Mouse (Mus musculus) midbrain, embryonic 15.5 days (tissue): Measurements from ENCODE around the gene Cds1. TPM values are rescaled to one million over a fixed set of nuclear protein-coding genes. Genes with fewer than 3 reads are reported as not detected.
A peak's percentile ranks its signal among the peaks of the same experiment; 100 is the strongest.

Source experiments
- ATAC-seq: fragments of 200-750 bp; cut with Nextera tagmentation; replicated peaks from 2 replicates; pipeline ENCODE4 v1.8.0; 2017; ENCODE audit warnings: moderate TSS enrichment
- H3K27ac ChIP-seq: fragments of 300-500 bp; sonication (generic); 2 replicates; pipeline ENCODE4 v1.5.1; 2015; ENCODE audit warnings: mild to moderate bottlenecking, inconsistent platforms
- H3K27me3 ChIP-seq: fragments of 300-500 bp; sonication (generic); replicated peaks from 2 replicates; pipeline ENCODE4 v1.6.1; 2015; ENCODE audit warnings: inconsistent platforms
- H3K36me3 ChIP-seq: fragments of 300-500 bp; sonication (generic); replicated peaks from 2 replicates; pipeline ENCODE4 v1.6.1; 2015; ENCODE audit warnings: inconsistent platforms
- H3K4me1 ChIP-seq: fragments of 300-500 bp; sonication (generic); 2 replicates; pipeline ENCODE4 v1.6.1; 2015; ENCODE audit warnings: inconsistent platforms
- H3K4me2 ChIP-seq: fragments of 300-500 bp; sonication (generic); 2 replicates; pipeline ENCODE4 v1.6.1; 2015; ENCODE audit warnings: inconsistent platforms, mild to moderate bottlenecking, moderate library complexity
- H3K4me3 ChIP-seq: fragments of 300-500 bp; sonication (generic); 2 replicates; pipeline ENCODE4 v1.5.1; 2015; ENCODE audit warnings: mild to moderate bottlenecking, inconsistent platforms
- H3K9ac ChIP-seq: fragments of 300-500 bp; sonication (generic); 2 replicates; pipeline ENCODE4 v1.6.1; 2015; ENCODE audit warnings: mild to moderate bottlenecking, inconsistent platforms
- H3K9me3 ChIP-seq: fragments of 300-500 bp; sonication (generic); 2 replicates; pipeline ENCODE4 v1.6.1; 2016; ENCODE audit warnings: inconsistent platforms
- WGBS: fragments of 180-500 bp; shearing (Covaris S2); methylation state at CpG from one replicate; pipeline ENCODE4 v1.1.7; 2015; ENCODE audit warnings: mixed read lengths; 5-methylcytosine and 5-hydroxymethylcytosine counted together
- polyA plus RNA-seq: library from polyadenylated mRNA; unstranded; fragments of >200 nt; fragmentation: Nextera tagmentation; extraction: Ambion mirVana; gene quantifications from 2 replicates; pipeline ENCODE4 v1.2.1, GENCODE M21; 2015

Gene Cds1
- 5.9 and 7.2 TPM in 2 replicates for polyA plus RNA-seq

DNA sequence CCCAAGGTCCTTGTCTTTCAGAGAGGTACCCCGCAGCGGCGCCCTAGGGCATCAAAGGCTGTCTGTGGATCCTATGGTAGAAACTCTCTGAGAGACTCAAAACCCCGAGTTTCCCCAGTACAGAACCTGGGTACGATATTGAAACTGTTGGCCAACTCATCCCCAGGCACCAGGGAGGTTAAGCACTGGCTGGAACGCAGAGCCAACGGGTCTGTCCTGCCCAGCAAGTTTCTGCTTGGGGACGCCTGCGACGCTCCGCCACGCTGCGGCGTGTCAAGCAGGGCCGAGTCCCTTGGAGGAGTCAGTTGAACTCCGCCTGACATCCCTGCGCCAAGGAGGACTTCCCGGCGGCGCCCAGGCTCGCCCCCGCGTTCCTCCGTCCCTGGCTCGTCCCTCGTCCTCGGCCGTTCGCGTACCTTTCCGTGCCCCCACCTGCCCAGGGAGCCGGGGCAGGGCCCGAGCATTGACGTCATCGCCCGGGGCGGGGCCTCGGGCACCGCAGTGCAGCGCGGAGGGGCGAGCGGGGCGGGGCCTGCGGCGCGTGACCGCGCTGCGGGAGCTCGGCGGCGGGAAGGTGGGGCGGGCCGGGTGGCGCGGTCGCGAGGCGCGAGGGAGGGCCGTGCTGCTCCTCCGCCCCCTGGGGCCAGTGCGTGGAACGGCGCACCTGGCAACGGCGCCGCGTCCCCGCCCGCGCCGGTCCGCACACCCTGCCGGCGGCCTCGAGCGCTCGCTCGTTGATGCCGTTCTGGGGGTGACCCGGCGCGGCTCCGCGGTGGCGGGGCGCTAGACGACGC is at the start of gene Cds1:
Cds1 (plus strand) TSS at position 577 of the 794 bp plus-strand sequence.
- under 1% methylated on average over 91 of the region's 91 CpGs for WGBS
- Histone ChIP-seq H3K36me3 (no peaks in the 10 kb centered on the region), H3K9me3 (no peaks in the 10 kb centered on the region), H3K9ac (peak within 1 kb of the TSS; percentile 60), H3K4me2 (peak within 1 kb of the TSS; percentile 96), H3K4me1 (peaks cover 13% of the 10 kb centered on the region; the same call in 1 of the 2 replicates), H3K4me3 (peak within 1 kb of the TSS; percentile 70), H3K27me3 (peaks cover 50% of the 10 kb centered on the region), H3K27ac (no peak within 1 kb of the TSS)
- ATAC-seq = peak; percentile 90

DNA sequence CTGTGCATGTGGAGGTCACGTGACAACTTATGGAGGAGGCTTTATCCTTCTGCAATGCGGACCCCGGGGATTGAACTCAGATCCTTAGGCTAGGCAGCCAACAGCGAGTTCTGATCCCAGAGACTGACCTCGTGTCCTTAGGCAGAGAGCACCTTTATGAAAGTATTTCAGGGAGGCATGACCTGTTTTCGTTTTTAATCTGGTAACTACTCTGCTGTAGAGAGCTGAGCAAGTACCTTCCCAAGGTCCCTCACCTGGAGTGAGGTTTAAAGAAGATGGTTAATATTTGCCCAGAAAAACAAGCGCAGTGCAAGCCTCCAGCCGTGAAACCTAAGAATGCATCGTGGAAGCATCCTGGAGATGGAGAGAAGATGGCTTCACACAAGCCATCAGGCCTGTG is 40.7 kb upstream of the Cds1 start:
- H3K27ac ChIP-seq = no peak overlapping the region
- 91% methylated on average over 9 of the region's 9 CpGs for WGBS
- no peaks in the 10 kb centered on the region for H3K4me1 ChIP-seq
- H3K9me3 ChIP-seq = no peaks in the 10 kb centered on the region
- ATAC-seq = no peak
- no peaks in the 10 kb centered on the region for H3K36me3 ChIP-seq
- H3K27me3 ChIP-seq = no peaks in the 10 kb centered on the region
- H3K4me3 ChIP-seq = no peak overlapping the region
- H3K4me2 ChIP-seq = no peak overlapping the region
- H3K9ac ChIP-seq = no peak overlapping the region

DNA sequence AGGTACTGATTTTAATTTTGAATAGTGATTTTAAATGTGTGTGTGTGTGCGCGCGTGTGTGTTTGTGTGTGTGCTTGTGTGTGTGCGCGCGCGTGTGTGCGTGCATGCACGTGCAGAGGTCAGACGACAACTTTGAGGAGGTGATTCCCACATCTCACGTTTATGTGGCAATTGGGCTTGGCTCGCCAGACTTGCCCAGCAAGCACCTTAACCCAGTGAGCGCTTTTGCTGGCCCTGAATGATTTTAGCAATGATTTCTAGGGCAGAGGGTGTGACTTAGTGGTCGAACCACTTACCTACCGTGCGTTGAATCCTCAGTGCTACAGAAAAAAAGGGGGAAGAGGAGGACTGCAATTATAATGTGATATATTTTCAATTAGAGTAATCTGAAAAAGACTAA is 40.2 kb upstream of the Cds1 start:
- no peaks in the 10 kb centered on the region for H3K36me3 ChIP-seq
- no peak overlapping the region for H3K27ac ChIP-seq
- no peaks in the 10 kb centered on the region for H3K27me3 ChIP-seq
- no peak for ATAC-seq
- no peak overlapping the region for H3K9ac ChIP-seq
- 94% methylated on average over 16 of the region's 16 CpGs for WGBS
- H3K4me3 ChIP-seq = no peak overlapping the region
- H3K9me3 ChIP-seq = no peaks in the 10 kb centered on the region
- H3K4me1 ChIP-seq = no peaks in the 10 kb centered on the region
- no peak overlapping the region for H3K4me2 ChIP-seq

DNA sequence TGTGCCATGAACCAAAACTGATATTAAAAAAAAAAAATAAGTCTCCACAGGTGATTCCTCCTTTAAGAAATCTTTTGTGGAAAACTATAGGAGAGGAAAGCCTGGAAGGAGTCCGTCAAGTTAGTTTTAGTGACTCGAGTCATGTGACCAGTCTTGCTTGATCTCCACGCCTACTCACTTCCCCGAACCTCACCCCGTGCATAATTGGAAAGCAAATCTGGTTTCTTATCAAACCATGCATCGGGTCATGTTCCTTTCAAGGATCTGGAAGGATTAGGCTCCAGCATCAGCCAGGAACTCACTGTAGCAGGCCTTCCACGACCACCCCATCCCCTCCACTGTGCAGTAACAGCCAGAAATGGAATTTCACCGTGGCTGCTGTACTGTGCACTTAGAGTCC is 39.2 kb upstream of the Cds1 start:
- H3K36me3 ChIP-seq = no peaks in the 10 kb centered on the region
- H3K27ac ChIP-seq = no peak overlapping the region
- H3K4me2 ChIP-seq = no peak overlapping the region
- H3K9ac ChIP-seq = no peak overlapping the region
- H3K27me3 ChIP-seq = no peaks in the 10 kb centered on the region
- H3K4me1 ChIP-seq = no peaks in the 10 kb centered on the region
- WGBS = 79% methylated on average over 8 of the region's 8 CpGs
- H3K9me3 ChIP-seq = no peaks in the 10 kb centered on the region
- H3K4me3 ChIP-seq = no peak overlapping the region
- ATAC-seq = no peak

DNA sequence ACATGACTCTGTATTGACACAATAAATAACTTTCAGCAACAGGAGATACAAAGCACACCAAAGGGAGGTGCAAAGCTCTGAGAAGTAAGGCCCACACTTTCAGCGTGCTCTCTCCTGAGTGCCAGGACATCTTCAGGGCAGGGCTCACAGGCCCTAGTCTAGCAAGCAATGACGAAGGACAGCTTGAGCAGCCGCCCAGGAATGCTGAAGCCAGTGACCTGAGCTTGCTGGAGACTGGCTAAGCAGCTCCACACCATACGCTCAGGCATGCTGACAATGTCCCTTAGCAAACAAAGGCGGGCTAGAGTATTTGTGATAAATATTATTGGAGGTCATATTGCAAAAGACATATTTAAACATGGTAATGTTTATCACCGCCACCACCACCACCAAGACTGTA is 38.6 kb upstream of the Cds1 start:
- H3K9ac ChIP-seq = no peak overlapping the region
- no peak overlapping the region for H3K4me2 ChIP-seq
- no peaks in the 10 kb centered on the region for H3K27me3 ChIP-seq
- WGBS = 87% methylated on average over 6 of the region's 6 CpGs
- no peak overlapping the region for H3K4me3 ChIP-seq
- no peak for ATAC-seq
- H3K27ac ChIP-seq = no peak overlapping the region
- no peaks in the 10 kb centered on the region for H3K9me3 ChIP-seq
- no peaks in the 10 kb centered on the region for H3K36me3 ChIP-seq
- H3K4me1 ChIP-seq = no peaks in the 10 kb centered on the region

DNA sequence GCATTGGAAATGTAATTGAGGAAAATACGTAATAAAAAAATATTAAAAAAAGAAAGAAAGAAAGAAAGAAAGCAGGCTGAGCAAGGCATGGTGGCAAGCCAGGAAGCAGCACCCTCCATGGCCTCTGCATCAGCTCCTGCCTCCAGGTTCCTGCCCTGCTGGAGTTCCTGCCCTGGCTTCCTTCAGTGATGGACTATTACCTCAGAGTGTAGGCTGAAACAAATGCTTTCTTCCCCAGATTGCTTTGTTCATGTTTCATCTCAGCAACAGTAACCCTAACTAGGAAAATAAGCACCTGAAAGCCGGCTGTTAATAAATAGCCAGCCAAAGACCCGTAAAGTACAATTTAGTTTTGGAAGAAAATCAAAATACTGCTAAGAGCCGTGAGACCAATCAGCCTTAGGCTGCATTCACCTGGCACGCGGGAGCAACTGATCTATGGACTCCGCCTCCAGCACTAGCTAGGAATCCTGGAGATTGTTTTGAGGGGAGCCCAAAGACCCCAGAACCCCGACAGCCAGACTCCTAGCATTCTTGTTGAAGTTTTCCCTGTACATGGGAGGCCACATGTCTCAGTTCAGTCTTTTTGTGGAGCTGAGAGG is 36.5 kb upstream of the Cds1 start:
- H3K4me3 ChIP-seq = no peak overlapping the region
- H3K9me3 ChIP-seq = no peaks in the 10 kb centered on the region
- no peaks in the 10 kb centered on the region for H3K36me3 ChIP-seq
- WGBS = 79% methylated on average over 8 of the region's 8 CpGs
- no peak overlapping the region for H3K9ac ChIP-seq
- H3K27me3 ChIP-seq = no peaks in the 10 kb centered on the region
- no peak for ATAC-seq
- H3K4me1 ChIP-seq = no peaks in the 10 kb centered on the region
- no peak overlapping the region for H3K27ac ChIP-seq
- no peak overlapping the region for H3K4me2 ChIP-seq

DNA sequence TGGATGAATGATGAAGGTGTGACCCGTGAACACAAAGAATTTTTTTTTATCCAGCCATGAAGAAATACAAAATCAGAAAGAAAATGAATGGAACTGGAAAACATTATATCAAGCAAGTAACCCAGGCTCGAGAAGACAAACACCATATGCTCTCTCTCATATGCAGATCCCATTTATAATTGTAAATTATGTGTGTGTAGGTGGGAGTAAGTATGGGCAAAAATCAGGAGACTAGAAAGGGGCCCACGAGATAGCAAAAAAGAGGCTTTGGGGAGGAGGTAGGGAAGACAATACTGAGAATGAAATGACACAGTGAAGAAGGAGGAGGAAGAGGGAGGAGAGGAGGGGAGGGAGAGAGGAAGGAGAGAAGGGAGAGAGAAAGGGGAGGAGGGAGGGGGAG is 27.6 kb upstream of the Cds1 start:
- no peaks in the 10 kb centered on the region for H3K4me1 ChIP-seq
- H3K27ac ChIP-seq = no peak overlapping the region
- 81% methylated on average over 3 of the region's 3 CpGs for WGBS
- no peak overlapping the region for H3K4me3 ChIP-seq
- H3K36me3 ChIP-seq = no peaks in the 10 kb centered on the region
- no peak for ATAC-seq
- no peak overlapping the region for H3K4me2 ChIP-seq
- H3K27me3 ChIP-seq = no peaks in the 10 kb centered on the region
- no peaks in the 10 kb centered on the region for H3K9me3 ChIP-seq
- H3K9ac ChIP-seq = no peak overlapping the region

DNA sequence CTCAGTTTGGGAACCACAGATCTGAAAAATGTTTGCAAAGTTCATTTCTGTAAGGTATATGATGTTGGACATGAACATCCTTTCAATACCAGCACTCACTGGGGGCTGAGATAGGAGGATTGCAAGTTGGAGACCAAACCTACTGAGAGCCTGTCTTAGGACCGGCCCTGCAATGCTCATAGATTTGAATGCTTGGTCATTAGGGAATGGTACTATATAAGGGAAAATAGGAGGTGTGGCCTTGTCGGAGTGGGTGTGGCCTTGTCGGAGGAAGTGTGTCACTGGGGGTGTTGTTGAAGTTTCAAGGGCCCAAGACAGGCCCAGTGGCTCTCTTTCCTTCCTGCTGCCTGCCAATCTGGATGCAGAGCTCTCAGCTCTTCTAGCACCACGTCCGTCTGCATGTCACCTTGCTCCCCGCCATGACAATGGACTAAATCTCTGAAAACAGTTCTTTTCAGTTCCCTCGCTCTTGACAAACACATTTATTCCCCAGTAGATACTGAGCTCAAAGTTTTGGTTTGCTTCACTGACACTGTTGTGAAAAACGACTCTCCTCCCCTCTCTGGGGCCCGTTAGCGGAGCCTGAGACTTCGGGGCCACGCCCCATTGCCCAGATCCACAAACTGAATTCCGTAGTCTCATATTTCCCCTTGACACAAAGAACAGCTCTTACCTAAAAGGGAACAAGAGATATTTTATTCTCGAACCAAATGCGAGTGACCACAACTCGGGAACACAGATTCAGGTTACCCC is 24.3 kb upstream of the Cds1 start:
- WGBS = 89% methylated on average over 16 of the region's 16 CpGs
- Histone ChIP-seq H3K9me3 (no peaks in the 10 kb centered on the region), H3K9ac (no peak overlapping the region), H3K4me1 (no peaks in the 10 kb centered on the region), H3K4me3 (no peak overlapping the region), H3K36me3 (no peaks in the 10 kb centered on the region), H3K27me3 (no peaks in the 10 kb centered on the region), H3K4me2 (no peak overlapping the region), H3K27ac (no peak overlapping the region)
- ATAC-seq = no peak

DNA sequence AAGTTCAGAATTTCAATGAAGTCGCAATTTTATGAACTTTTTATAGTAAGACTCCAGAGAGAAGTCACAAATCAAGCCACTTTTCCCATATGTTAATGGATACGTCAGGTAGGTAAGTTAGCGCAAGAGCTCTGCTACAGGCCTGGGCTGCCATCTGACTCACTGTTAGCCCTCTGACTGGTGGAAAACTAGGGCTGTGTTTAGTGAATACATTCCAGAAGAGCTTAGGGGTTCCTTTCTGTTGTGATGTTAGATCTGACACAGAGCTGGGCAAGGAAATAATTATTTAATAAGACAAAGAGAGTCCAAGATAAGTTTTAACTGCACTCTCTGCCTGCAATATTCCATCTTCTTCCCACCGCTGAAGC is 23.7 kb upstream of the Cds1 start:
- ATAC-seq = no peak

DNA sequence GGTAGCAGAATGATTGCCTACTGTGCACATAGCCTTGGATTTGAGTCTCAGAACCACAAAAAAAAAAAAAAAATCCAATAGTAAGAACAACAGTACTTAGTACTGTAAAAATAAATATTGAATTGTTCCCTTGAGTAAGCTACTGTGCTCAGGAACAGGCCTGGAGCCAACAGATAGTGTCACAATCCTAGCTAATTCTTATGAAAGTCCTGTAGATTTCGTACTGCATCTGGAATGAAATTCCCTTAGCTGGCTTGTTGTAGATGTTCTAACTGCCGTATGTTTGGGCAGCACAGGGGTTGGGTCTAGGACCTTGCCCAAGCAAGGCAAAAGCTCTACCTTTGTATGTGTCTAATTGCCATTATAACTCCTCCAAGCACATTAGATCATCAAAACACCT is 22.9 kb upstream of the Cds1 start:
- Histone ChIP-seq H3K27ac (no peak overlapping the region), H3K27me3 (no peaks in the 10 kb centered on the region), H3K9ac (no peak overlapping the region), H3K36me3 (no peaks in the 10 kb centered on the region), H3K9me3 (no peaks in the 10 kb centered on the region), H3K4me3 (no peak overlapping the region), H3K4me1 (no peaks in the 10 kb centered on the region), H3K4me2 (no peak overlapping the region)
- 97% methylated on average over 2 of the region's 2 CpGs for WGBS
- ATAC-seq = no peak

More for the DNA sequence above, 23.7 kb upstream of the Cds1 start:
- Histone ChIP-seq H3K36me3 (no peaks in the 10 kb centered on the region), H3K9ac (no peak overlapping the region), H3K4me3 (no peak overlapping the region), H3K9me3 (no peaks in the 10 kb centered on the region), H3K27me3 (no peaks in the 10 kb centered on the region), H3K27ac (no peak overlapping the region), H3K4me2 (no peak overlapping the region), H3K4me1 (no peaks in the 10 kb centered on the region)
- 95% methylated on average over 4 of the region's 4 CpGs for WGBS

DNA sequence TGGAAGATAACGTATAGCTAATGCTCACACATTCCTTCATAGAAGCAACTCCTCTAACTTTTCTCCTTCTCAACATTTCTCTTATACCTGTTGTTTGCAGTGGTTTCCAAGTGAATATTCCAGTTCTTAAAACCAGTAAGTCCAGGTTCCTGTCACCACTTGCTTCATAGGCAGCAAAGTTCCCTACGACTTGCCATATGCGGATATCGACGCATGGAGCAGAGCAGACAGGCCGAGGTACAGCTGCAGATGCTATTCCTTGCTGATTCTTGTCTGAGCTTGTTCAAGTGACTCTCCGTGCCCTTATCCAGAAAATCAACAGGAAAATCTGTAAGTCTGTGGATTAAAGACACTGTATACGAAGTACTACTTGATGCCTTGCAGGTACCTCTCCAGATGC is 22.5 kb upstream of the Cds1 start:
- no peak for ATAC-seq
- H3K4me2 ChIP-seq = no peak overlapping the region
- 96% methylated on average over 8 of the region's 8 CpGs for WGBS
- H3K9ac ChIP-seq = no peak overlapping the region
- no peaks in the 10 kb centered on the region for H3K9me3 ChIP-seq
- H3K4me3 ChIP-seq = no peak overlapping the region
- H3K36me3 ChIP-seq = no peaks in the 10 kb centered on the region
- H3K4me1 ChIP-seq = no peaks in the 10 kb centered on the region
- H3K27me3 ChIP-seq = no peaks in the 10 kb centered on the region
- H3K27ac ChIP-seq = no peak overlapping the region

DNA sequence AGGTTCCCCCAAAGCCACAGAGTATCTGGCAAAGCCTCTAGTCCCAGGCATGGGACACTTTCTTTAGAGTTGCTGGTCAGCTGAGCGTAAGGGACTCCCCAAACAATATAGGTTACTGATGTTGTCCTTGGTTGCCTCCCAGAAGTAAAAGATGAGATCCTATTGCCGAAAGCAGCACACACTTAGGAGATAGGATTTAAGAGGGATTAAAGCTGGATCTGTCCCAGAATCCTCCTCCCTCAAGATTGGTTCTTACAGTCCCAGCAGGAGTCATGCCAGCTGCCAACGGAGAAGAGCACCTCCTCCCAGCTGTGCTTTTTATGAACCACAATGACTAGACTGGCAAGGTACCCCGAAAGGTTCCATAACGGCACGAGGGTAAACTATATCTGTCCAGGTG is 20.0 kb upstream of the Cds1 start:
- H3K9ac ChIP-seq = no peak overlapping the region
- no peak for ATAC-seq
- H3K27me3 ChIP-seq = no peaks in the 10 kb centered on the region
- no peaks in the 10 kb centered on the region for H3K4me1 ChIP-seq
- H3K36me3 ChIP-seq = no peaks in the 10 kb centered on the region
- H3K27ac ChIP-seq = no peak overlapping the region
- H3K4me2 ChIP-seq = no peak overlapping the region
- H3K4me3 ChIP-seq = no peak overlapping the region
- 66% methylated on average over 6 of the region's 6 CpGs for WGBS
- H3K9me3 ChIP-seq = no peaks in the 10 kb centered on the region
